Mouse (Mus musculus) megakaryocyte-erythroid progenitor cell, adult 5-6 weeks (primary cell): ENCODE data around the gene Nek5. TPM values are rescaled to one million over a fixed set of nuclear protein-coding genes. Genes with fewer than 3 reads are reported as not detected.

ENCODE experiments used
- ATAC-seq: replicated peaks from 2 replicates; pipeline ENCODE4 v1.8.0; 2016; ENCODE audit warnings: mild to moderate bottlenecking, inconsistent platforms; ENCODE audit not compliant: severe bottlenecking, poor library complexity, low FRiP score, low TSS enrichment
- total RNA-seq, 2 experiments: library from RNA; stranded (forward) in 1 of 2; stranded (reverse) in 1 of 2; fragments of 200-1000, 215-1000 nt in 1 of 2; fragments of >200 nt in 1 of 2; fragmentation: Nextera tagmentation in 1 of 2; gene quantifications; 2 replicates each; pipeline ENCODE4 v1.2.3; 2014 to 2017

Gene Nek5
- total RNA-seq, 2 experiments from 2014 or later: not detected

DNA sequence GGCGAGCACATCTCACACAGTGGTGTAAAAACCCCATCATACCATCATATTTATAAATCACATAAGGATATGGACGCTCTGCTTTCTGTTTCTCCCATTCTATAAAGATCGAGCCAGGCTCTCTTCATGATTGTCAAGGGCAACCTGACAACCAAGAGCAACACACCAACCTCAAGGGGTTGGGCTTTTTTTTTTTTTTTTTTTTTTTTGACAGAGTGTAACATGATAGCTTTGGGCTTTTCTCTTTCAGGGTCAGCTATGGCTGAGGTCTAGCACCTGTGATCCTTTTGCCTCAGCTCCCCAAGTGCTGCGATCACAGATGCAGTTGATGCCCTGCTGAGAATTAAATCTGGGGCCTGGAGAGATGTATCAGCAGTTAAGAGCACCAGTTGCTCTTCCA, 17.8 kb downstream of the Nek5 start:
- ATAC-seq: no peak

DNA sequence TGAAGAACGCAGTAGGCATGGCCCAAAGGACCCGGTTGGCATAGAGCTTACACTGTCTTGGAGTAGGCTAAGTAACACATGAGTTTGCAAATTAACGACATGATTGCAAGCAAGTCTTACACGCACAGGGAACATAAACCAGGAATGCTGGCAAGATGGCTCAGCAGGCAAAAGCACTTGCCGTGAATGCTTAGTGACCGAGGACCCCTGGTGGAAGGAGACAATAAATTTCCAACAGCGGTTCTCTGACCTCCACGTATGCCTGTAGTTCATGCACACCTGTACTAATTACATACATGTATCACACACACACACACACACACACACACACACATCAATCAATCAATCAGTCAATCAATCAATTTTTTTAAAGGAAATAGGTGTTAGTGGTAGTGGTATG, 33.3 kb downstream of the Nek5 start:
- ATAC-seq: peak; percentile 59; the same call in 1 of the 2 replicates

DNA sequence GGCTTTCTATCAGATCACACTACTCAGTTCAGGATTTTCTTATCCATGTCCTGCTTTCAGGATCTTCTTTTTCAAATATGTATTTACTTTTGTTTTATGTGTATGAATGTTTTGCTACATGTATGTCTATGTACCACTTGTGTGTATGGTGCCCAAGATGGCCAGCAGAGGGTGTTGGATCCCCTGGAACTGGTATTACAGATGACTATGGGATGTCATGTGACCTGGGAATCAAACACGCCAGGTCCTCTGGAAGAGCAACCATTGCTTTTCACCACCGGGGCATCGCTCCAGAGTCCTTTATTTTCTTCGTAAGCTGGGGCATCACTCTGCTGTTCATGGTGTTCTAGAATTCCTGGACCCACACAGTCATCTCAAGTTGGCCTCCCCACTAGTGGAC, 35.6 kb downstream of the Nek5 start:
- no peak for ATAC-seq

DNA sequence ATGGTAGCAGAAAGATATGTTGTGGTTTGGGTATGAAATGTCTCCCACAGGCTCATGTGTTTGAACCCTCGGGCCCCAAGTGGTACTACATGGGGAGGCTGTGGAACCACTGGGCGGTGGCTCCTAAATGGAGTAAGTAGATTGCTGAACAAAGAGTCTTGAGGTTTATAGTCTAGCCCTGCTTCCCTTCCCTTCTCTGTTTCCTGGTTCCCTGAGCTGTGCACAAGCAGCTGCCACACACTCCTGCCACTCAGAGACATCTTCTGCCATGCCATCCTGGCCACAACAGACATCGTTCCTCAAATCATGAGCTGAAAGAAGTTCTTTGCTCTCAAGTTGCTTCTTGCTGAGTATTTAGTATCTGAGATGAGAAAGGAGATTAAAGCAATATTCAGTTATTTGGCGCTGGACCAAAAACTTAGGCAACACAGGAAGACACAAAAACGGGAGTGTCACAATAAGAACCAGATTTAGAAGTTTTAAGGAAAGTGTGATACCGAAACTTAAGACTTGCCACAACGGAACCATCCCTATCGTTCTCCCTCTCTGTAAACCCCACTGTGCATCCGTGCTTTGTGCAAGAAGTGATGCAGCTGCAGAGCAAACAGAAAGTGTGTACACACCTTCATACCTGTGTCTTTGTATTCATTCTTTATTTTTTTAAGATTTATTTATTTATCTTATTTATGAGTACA, 45.4 kb downstream of the Nek5 start:
- ATAC-seq: no peak

DNA sequence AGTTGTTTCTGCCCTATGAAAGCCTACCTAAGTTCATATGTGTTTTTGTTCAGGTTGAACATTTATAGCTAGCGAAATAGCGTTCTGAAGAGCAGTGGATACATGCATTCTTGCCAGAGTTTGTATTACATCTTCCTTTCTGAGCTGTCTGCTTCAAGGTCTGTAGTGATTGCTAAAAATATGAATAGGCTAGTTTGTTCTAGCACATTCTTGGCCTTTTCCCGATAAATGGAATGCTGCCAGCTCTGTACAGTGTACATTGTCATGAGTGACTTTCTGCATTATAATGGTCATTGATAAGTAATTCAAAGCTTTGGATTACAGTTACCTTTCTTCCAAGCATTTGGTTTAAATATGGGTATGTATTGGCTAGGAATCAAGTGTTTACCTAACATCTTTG, 63.7 kb downstream of the Nek5 start:
- ATAC-seq: no peak

DNA sequence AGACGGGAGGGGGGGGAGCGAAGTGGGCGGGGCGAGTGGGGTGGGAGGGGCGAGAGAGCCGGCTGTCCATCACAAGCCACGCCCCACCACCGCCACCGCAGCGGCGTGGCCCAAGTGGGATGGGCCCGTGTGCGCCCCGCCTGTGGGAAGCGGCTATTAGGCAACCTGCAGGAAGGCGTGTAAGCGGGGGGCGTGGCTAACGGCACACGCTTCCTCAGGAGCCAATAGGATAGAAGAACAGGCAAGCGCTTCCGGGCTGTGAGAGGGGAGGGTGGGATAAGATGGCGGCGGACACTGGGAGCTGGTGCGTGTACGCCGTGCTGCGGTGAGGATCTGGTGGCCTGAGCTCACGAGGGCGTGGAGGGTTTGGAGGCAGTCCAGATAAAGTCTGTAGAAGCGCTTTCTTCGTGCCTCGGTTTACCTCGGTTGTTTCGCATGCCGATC, 64.4 kb downstream of the Nek5 start, which contains the start of gene Alg11:
Gene Alg11, plus strand, starts transcription at position 276 of the 444 bp plus-strand sequence.
- ATAC-seq: peak; percentile 94

DNA sequence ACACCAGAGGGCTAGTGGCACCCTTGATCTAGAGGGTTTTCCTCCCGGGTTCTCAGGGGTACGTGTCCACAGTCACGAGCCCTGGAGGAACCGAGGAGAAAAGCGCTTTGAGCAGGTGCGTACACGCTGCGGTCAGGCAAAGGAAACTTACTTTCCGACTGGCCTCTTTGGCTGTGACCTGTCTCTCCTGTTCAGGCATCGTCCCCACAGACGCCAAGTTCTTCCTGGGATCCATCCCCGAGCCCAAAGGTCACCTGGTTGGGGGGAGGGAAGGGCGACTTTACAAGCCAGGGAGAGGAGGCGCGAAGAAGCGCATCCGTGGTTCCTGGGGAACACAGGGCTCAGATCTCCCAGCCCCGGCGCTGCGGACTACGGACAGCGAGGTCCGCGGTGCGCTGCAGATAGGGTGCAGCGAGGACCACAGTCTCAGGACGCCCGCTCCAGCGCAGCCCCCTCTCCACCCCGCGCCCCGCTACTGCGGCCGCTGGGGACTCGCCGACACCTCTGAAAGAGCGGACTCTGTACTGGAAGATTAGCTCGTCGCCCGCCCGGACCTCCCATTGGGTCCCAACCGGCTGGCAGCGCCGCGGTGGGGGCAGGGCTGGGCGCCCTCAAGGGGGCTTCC, 64.9 kb downstream of the Nek5 start, which contains the start of gene Atp7b:
Gene Atp7b, minus strand, starts transcription at position 485 of the 625 bp plus-strand sequence.
- ATAC-seq: peak; percentile 59

DNA sequence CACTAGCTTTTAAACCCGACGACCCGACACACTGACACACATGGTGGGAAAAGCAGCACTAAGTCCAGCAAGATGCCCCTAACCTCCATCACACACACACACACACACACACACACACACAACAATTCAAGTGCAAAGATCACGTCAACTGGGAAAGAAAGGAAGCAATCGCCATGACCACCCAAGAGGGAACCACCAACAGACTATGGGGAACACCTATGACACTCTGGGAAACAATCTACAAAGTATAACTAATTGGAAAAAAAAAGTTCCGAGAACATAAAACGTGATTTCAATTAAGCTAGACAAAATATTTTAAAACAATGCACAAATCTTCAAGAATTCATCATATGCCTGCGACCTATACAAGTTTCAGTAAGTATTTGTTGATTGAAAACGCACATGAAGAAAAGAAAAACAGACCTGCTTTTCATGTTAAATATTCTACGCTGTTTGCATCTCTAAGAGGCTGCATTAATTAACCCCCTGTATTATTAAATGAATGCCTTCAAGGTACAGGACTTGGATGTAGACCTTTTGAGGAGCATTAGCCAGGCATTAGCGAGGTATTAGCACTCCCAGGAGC, 65.6 kb downstream of the Nek5 start:
- no peak for ATAC-seq

DNA sequence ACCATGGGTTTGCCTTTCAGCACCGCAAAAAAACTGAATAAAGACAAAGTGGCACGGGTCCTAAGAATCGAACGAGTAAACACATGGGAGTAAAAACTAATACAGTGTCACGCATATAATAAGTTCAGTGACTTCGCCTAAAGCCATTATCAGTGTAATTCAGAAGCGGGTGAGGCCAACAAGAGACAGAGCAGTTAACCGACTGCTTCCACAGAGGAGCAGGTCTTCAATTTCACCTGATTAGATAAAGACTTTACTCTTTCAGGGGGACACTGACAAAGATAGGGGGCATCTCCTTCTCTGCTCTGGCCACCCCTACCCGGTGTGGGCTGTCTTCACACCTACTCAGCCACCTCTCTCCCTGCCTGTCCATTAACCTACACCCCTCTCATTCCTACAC, 66.5 kb downstream of the Nek5 start:
- peak; percentile 27 for ATAC-seq

DNA sequence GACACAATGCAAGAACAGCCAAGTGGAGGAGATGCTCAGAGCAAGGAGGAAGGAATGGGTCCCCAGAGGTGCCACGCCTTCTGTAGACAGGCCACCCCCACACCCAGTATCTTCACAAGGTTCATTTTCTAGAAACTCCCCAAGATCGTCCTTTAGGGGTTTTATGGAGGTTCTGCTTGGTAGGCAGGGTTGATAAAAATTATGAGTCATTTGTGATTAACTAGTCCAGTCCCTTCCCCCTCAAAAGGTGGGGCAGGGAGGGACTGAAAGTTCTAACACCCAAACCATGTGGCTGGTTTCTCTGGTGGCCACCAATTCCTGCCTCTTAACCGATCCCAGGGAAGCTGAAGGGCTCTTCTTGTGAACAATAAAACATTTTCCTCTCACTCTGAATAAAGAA, 68.0 kb downstream of the Nek5 start:
- ATAC-seq: 0 out of 2 replicates have a peak, but pooled peaks have one; percentile 2

DNA sequence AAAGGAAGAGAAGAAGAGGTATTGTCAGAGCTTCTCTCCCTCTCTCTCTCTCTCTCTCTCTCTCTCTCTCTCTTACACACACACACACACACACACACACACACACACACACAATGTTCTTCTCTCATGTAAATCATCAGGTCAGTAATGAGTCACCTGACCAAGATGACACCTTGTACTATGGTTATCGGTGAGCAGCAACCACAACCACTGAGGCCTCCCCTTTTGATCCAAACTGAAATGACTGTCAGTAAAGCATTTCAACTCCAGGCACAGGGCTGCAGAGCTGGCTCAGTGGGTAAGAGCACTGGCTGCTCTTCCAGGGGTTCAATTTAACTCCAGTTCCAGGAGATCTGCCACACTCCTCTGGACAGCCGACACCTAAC, 69.4 kb downstream of the Nek5 start:
- ATAC-seq: no peak

DNA sequence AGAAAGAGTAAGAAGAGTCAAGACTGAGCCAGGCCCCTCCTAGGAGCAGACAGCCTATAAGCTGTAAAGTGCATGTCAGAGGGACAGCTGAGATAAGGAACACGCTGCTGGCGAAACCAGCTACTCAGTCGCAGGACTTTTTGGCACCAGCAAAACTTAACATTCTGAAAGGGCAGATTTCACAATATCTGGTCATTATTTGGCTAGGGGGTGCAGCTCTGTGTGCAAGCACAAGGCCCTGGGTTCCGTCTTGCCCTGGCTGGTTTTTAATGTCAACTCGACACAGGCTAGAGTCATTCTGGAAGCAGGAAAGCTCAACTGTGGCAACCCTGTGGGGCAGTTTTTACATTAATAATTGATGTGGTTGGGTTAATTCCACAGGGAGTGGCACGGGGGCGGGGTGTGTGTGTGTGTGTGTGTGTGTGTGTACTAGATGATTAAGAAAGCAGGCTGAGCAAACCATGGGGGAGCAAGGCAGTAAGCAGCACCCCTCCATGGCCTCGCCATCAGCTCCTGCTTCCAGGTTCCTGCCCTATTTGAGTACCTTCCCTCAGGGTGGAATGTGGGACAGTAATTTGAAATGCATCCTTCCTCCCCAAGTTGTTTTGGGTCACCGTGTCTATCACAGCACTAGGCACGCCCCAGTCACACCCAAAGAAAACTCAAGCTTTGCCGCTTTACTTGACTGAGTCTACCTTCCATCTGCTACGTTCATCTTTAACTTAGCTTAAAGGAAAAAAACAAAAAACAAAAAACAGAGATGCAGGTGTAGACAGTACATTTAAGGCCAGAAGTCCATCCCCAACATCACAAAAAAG, 70.0 kb downstream of the Nek5 start:
- ATAC-seq: peak; percentile 81

DNA sequence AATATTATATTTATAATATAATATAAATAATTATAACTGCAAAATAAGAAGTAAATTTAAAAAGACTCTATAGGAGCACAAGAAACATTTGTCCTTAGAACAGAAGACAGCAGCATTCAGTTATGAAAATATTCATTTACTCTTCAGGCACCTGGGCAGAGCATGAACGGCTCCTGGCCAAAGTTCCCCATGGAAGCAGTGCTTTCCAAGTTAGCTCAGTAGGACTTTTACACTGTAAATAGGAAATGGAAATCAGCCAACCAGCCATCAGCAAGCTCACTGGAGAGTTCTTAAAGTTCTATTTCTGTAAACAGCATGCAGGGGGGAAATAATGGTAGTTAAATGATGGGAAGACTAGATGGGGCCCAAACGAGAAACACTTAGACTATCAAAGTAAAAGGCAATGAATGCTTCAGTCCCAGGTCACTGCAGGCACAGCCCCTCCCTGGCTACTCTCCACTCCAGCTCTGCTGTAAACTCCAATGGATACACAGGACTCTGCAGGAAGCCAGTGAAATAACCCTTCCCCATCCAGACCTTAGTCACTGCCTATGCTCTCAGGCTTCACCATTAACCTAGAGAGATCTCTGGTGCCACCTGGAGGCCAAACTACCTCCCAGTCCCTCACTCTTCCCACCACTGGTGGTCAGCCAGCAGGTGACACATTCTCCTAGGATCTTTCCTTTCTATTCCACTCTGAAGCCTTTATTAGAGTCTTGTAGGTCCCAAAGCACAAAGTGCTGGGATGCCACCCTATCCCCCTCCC, 77.0 kb downstream of the Nek5 start:
- ATAC-seq: peak; percentile 98

DNA sequence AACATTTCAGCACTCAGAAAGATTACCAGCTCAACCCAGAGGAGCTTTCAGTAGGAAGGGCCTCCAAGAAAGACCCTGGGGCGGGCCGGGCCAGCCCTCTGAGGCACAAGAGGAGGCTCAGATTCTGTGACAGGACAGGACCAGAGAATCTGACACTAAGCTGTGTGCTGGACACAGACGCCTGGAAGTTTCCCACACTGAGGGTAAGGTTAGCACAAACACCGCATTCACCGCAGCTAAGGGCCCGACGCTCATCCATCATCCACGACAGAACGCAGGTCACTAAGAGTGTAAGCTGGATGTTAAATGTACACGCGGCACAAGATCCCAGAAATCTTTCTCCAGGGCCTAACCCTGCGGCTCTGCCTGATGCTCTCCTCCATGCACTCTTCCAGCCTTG, 81.1 kb downstream of the Nek5 start:
- no peak for ATAC-seq

DNA sequence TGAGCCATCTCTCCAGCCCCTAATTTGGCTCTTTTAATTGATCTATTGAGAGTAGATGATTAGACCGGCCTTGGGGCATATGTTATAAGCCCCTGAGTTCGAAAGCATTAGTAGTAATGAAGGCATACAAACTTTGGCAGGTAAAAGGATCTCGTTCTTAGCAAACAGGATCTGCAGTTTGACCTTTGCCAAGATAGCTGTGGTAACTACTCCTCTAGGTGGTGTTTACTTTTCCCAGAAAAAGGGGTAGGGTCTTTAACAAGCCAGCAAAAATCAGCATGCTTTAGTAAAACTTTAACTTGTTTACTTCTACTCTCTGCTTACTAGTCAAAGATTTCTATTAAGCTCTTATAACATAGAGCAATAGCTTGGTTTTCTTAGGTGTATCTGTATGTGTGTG, 82.3 kb downstream of the Nek5 start:
- no peak for ATAC-seq

DNA sequence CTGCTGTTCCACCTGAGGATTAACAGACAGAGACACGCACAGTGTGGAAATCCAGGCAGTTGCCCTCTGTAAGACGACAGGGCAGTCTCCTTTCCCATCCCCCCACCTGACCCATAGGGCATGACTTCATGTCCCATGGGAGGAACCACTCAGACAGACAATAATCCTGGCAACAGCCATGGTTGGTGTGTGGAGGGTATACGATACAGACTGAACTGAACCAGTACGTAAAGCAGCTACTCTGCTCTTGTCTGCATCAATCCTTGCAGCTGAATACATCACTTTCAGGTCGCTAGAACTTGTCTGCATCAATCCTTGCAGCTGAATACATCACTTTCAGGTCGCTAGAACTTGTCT, 84.7 kb downstream of the Nek5 start:
- no peak for ATAC-seq

DNA sequence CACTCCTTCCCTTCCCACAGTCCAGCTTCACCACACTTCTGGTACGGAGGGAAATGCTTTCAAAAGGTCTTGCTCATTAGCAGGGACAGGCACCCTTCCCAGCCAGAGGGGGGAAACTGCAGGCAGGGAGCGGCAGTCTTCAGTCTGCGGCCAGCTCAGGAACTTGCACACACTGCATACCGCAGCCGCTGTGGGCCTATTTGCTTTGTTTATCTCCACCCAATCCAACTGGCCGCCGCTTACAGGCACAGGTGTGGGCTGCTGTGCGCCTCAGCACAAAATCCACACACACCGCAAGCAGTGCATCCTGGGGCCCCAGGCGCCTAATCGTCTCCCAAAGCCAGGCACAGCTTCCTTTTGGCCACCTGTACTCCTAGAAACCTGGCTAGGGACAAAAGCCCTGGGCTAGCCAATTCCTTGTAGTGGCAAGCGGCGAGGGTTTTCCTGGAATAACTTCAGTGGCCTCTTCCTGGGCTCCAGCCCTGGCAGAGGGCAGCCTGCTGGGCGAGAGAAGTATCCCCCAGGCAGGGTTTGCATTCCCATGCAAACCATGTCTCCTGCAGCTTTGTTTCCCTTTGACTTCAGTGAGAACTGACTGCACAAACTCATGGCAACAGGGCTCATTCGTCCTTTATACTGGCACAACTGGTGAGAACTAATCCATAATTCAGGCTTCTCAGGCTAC, 85.2 kb downstream of the Nek5 start:
- 0 out of 2 replicates have a peak, but pooled peaks have one; percentile 21 for ATAC-seq

DNA sequence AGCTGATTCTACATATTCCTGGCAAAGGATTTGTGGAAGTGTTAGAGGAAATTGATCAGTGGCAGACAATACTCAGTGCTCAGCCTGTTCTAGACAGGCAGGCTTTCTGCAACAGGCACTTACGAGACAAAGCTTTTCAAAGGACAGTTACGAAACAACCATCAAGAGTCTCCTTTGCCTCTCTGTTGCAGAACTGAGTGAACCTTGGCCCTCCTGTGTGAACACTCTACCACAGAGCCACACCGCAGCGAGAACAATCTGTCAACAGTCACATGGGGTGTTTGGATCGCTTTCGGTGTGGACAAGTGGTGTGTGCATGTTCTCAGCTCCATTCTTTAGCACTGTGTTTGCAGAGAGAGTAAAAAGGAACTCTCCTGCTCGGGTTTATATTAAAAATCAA, 87.8 kb downstream of the Nek5 start:
- no peak for ATAC-seq

DNA sequence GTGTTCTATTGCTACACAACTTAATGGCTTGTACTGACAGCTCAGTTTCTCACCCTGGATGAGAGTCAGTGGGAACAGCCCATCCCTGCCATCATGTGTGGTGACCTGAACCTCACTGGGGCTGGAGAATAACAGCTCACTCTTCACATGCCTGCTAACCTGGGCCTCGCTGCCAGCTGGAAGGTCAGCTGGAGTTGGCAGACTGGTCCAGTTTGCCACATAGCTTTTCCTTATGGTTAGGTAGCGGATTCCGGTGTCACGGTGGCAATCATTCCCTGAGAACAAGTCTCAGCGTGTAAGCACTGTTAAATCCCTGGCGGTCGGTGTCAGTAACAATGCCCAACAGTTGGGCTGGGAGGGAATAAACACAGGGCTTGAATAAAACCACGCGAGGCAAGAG, 88.7 kb downstream of the Nek5 start:
- no peak for ATAC-seq
